Mouse (Mus musculus) forebrain, embryonic 15.5 days (tissue): Measurements from ENCODE around the gene Akna. TPM values are rescaled to one million over a fixed set of nuclear protein-coding genes. Genes with fewer than 3 reads are reported as not detected.
"Not testable (repeated sequence)": the region's sequence is repeated elsewhere in the genome, so short reads cannot be mapped to it uniquely, and the experiment has no call there.

Experiments
- ATAC-seq: fragments of 200-750 bp; cut with Nextera tagmentation; replicated peaks from 2 replicates; pipeline ENCODE4 v1.8.0; 2017; ENCODE audit warnings: mild to moderate bottlenecking, moderate TSS enrichment, moderate library complexity
- H3K27ac ChIP-seq: fragments of 300-500 bp; sonication (generic); replicated peaks from 2 replicates; pipeline ENCODE4 v1.5.1; 2015; ENCODE audit warnings: mild to moderate bottlenecking, inconsistent platforms
- H3K27me3 ChIP-seq: fragments of 300-500 bp; sonication (generic); 2 replicates; pipeline ENCODE4 v1.6.1; 2015; ENCODE audit warnings: inconsistent platforms
- H3K36me3 ChIP-seq: fragments of 300-500 bp; sonication (generic); 2 replicates; pipeline ENCODE4 v1.6.1; 2015; ENCODE audit warnings: mild to moderate bottlenecking, inconsistent platforms
- H3K4me1 ChIP-seq: fragments of 300-500 bp; sonication (generic); 2 replicates; pipeline ENCODE4 v1.6.1; 2015; ENCODE audit warnings: inconsistent platforms
- H3K4me2 ChIP-seq: fragments of 300-500 bp; sonication (generic); replicated peaks from 2 replicates; pipeline ENCODE4 v1.6.1; 2015; ENCODE audit warnings: mild to moderate bottlenecking, inconsistent platforms
- H3K4me3 ChIP-seq: fragments of 300-500 bp; sonication (generic); 2 replicates; pipeline ENCODE4 v1.5.1; 2015; ENCODE audit warnings: mild to moderate bottlenecking, inconsistent platforms
- H3K9ac ChIP-seq: fragments of 300-500 bp; sonication (generic); replicated peaks from 2 replicates; pipeline ENCODE4 v1.6.1; 2015; ENCODE audit warnings: mild to moderate bottlenecking, inconsistent platforms
- H3K9me3 ChIP-seq: fragments of 300-500 bp; sonication (generic); 2 replicates; pipeline ENCODE4 v1.6.1; 2016; ENCODE audit warnings: inconsistent platforms
- WGBS: fragments of 180-500 bp; shearing (Covaris S2); methylation state at CpG from one replicate; pipeline ENCODE4 v1.1.7; 2015; ENCODE audit warnings: mixed read lengths; 5-methylcytosine and 5-hydroxymethylcytosine counted together
- polyA plus RNA-seq: library from polyadenylated mRNA; unstranded; fragments of >200 nt; fragmentation: Nextera tagmentation; extraction: Ambion mirVana; gene quantifications from 2 replicates; pipeline ENCODE4 v1.2.1, GENCODE M21; 2015

Akna gene
- polyA plus RNA-seq, 1 experiment from 2014 or later, result 12.4 TPM

GRCm38 (mm10) chr4:63342491-63342890 is 60.7 kb downstream of the Akna start:
- Histone ChIP-seq H3K9me3 (no peaks in the 10 kb centered on the region), H3K4me1 (no peaks in the 10 kb centered on the region), H3K4me2 (no peak overlapping the region), H3K27ac (no peak overlapping the region), H3K4me3 (no peak overlapping the region), H3K36me3 (no peaks in the 10 kb centered on the region), H3K9ac (no peak overlapping the region), H3K27me3 (no peaks in the 10 kb centered on the region)
- no peak for ATAC-seq
- 56% methylated on average over 4 of the region's 4 CpGs for WGBS

GRCm38 (mm10) chr4:63338414-63339076 is 64.6 kb downstream of the Akna start:
- no peaks in the 10 kb centered on the region for H3K4me1 ChIP-seq
- no peak overlapping the region for H3K9ac ChIP-seq
- H3K4me2 ChIP-seq, result no peak overlapping the region
- H3K36me3 ChIP-seq, result no peaks in the 10 kb centered on the region
- H3K27ac ChIP-seq, result no peak overlapping the region
- no peak for ATAC-seq
- no peaks in the 10 kb centered on the region for H3K27me3 ChIP-seq
- WGBS, result 74% methylated on average over 3 of the region's 3 CpGs
- no peak overlapping the region for H3K4me3 ChIP-seq
- H3K9me3 ChIP-seq, result no peaks in the 10 kb centered on the region

- 80% methylated on average over 4 of the region's 4 CpGs for WGBS
- H3K4me2 ChIP-seq, result no peak overlapping the region
- H3K4me3 ChIP-seq, result no peak overlapping the region
- H3K36me3 ChIP-seq, result no peaks in the 10 kb centered on the region
- H3K9ac ChIP-seq, result no peak overlapping the region
- H3K27ac ChIP-seq, result no peak overlapping the region
- H3K9me3 ChIP-seq, result no peaks in the 10 kb centered on the region
- no peak for ATAC-seq
- no peaks in the 10 kb centered on the region for H3K4me1 ChIP-seq
- H3K27me3 ChIP-seq, result no peaks in the 10 kb centered on the region
Measured at GRCm38 (mm10) chr4:63333403-63333802, 69.8 kb downstream of the Akna start.

DNA sequence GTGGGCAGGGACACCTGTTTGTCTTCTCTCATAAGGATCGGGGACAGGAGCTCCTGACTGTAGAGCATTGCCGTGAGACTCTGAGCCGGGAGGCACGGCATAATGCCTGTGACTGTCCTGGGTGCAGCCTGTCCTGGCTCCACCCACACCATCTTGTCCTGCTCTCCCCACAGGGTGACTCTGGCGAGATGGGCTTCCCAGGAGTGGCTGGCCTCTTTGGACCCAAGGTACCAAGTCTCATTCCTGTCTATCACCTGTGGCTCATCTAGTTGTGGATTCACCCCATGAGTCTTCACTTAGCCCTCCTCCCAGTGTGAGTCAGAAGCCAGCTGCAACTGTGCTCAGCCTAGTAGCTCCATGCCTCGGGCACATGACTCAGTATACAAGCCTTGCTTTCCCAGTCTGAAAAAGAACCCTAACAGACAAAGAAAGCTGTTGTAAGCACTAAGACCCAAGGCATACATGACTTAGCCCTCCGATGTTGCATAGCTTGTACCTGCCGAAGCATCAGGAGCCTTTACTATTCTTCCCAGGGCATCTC is 79.8 kb downstream of the Akna start:
- WGBS, result 85% methylated on average over 8 of the region's 8 CpGs
- Histone ChIP-seq H3K4me2 (no peak overlapping the region), H3K9ac (no peak overlapping the region), H3K4me3 (no peak overlapping the region), H3K27me3 (no peaks in the 10 kb centered on the region), H3K36me3 (no peaks in the 10 kb centered on the region), H3K27ac (no peak overlapping the region), H3K4me1 (no peaks in the 10 kb centered on the region), H3K9me3 (no peaks in the 10 kb centered on the region)
- ATAC-seq, result no peak

DNA sequence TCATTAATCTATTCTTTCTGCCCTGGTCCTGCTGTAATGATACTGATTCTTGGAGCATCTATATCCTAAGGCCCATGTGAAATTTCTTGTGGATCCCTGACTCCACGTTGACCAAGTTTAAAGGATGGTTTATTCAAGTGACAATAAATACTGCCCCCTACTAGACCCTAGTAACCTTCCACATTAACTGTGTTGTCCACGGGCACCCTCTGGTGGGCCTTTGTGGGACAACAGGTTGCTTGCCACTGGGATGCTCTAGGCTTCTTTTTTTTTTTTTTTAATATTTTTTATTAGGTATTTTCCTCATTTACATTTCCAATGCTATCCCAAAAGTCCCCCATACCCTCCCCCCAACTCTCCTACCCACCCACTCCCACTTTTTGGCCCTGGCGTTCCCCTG is 83.6 kb downstream of the Akna start:
- not testable (repeated sequence) for ATAC-seq

More for the DNA sequence above, 83.6 kb downstream of the Akna start:
- H3K9me3 ChIP-seq, H3K36me3 ChIP-seq, H3K4me1 ChIP-seq, H3K9ac ChIP-seq, H3K4me3 ChIP-seq, H3K4me2 ChIP-seq, H3K27ac ChIP-seq, H3K27me3 ChIP-seq: not testable (repeated sequence)
- 25% methylated on average over 3 of the region's 3 CpGs for WGBS

Other genes starting within 250 kb of the Akna start
- gene Ambp, start 248.6 kb downstream of the Akna start, polyA plus RNA-seq, result 2.1 TPM in 1 of 2 replicates, not detected in the other
- not detected in 2 replicates for gene Kif12, start 231.2 kb downstream of the Akna start, polyA plus RNA-seq
- 1.3 and 1.4 TPM in 2 replicates for gene Col27a1, start 189.3 kb downstream of the Akna start, polyA plus RNA-seq
- gene Orm1, start 58.8 kb downstream of the Akna start, polyA plus RNA-seq, result not detected in 2 replicates
- not detected in 2 replicates for gene Orm3, start 47.2 kb downstream of the Akna start, polyA plus RNA-seq
- not detected in 2 replicates for gene Orm2, start 40.9 kb downstream of the Akna start, polyA plus RNA-seq
- 6.4 and 7.7 TPM in 2 replicates for gene Whrn, start 92.6 kb upstream of the Akna start, polyA plus RNA-seq
- 452 and 469 TPM in 2 replicates for gene Atp6v1g1, start 141.4 kb upstream of the Akna start, polyA plus RNA-seq
- gene Tmem268, start 155.4 kb upstream of the Akna start, polyA plus RNA-seq, result 4.6 and 5.8 TPM in 2 replicates
- not detected in 2 replicates for gene Gm11213, start 201.9 kb upstream of the Akna start, polyA plus RNA-seq
- gene Tex48, start 219.1 kb upstream of the Akna start, polyA plus RNA-seq, result not detected in 2 replicates